Comparison of ENCODE assay signal across 13 mouse cellular contexts in genomic region chr3:153453127-153454049, GRCm38 (mm10).
"Had no signal": no experiment of that assay in that cellular context is flagged by ENCODE, and none has a peak within 500 bp of the region (broad histone marks: within the 10 kb centered on the region; RNA-seq: fewer than 3 reads in every experiment).

No protein-coding gene starts in this region.

- H3K4me2 ChIP-seq: limb, embryonic 13.5 days; liver, embryonic 15.5 days; midbrain, embryonic 13.5 days had no signal

- H3K27ac ChIP-seq: layer of hippocampus, adult 2 months; limb, embryonic 13.5 days; liver, embryonic 15.5 days; midbrain, embryonic 13.5 days had no signal

- H3K4me1 ChIP-seq: limb, embryonic 13.5 days; liver, embryonic 15.5 days had no signal

- H3K4me3 ChIP-seq: layer of hippocampus, adult 2 months; limb, embryonic 13.5 days; liver, embryonic 15.5 days; midbrain, embryonic 13.5 days had no signal

- H3K9ac ChIP-seq: limb, embryonic 13.5 days; liver, embryonic 15.5 days; midbrain, embryonic 13.5 days had no signal

- ATAC-seq: lung, postnatal 0 days; midbrain, embryonic 13.5 days had no signal

- DNase-seq: kidney, postnatal 10 days; kidney, postnatal 4 days; left cerebral cortex, postnatal 4 days; lung, adult 2 months; lung, postnatal 36 days; right cerebral cortex, adult 18-20 months; right cerebral cortex, postnatal 25 days; thymus, postnatal 14 days had no signal

- H3K9me3 ChIP-seq: limb, embryonic 13.5 days; liver, embryonic 15.5 days; midbrain, embryonic 13.5 days had no signal

- H3K36me3 ChIP-seq: limb, embryonic 13.5 days; liver, embryonic 15.5 days; midbrain, embryonic 13.5 days had no signal

- H3K27me3 ChIP-seq: limb, embryonic 13.5 days; liver, embryonic 15.5 days; midbrain, embryonic 13.5 days had no signal
